Mouse (Mus musculus) heart, postnatal 10 days (tissue): ENCODE measurements around the gene Lonp2. TPM values are rescaled to one million over a fixed set of nuclear protein-coding genes. Genes with fewer than 3 reads are reported as not detected.
A peak's percentile ranks its signal among the peaks of the same experiment; 100 is the strongest.

Experiments
- DNase-seq, 2 experiments: peaks; one replicate each; pipeline ENCODE4 v3.0.0; 2021
- intact Hi-C: fragments of 180-260 bp; cut with DNase I; formaldehyde crosslinking; loops from one replicate; pipeline ENCODE4 v1.15.1; 2025
- total RNA-seq, 2 experiments: library from RNA; stranded (reverse); gene quantifications; 2 replicates each; pipeline ENCODE4 v1.2.3; 2021

The Lonp2 gene
- total RNA-seq, 2 experiments from 2014 or later, result 65.7 to 68.2 TPM

GRCm38 (mm10) chr8:86706756-86707155 lies 82.9 kb downstream of the Lonp2 start:
- intact Hi-C loops, result no loop called here
- no peak for DNase-seq

- intact Hi-C loops, result no loop called here
- DNase-seq, result no peak
Observed at GRCm38 (mm10) chr8:86707873-86708272, 84.0 kb downstream of the Lonp2 start.

- DNase-seq, result no peak
- intact Hi-C loops, result no loop called here
Observed at GRCm38 (mm10) chr8:86712594-86712993, 88.8 kb downstream of the Lonp2 start.

GRCm38 (mm10) chr8:86713407-86714188 lies 89.8 kb downstream of the Lonp2 start:
- intact Hi-C loops, result no loop called here
- DNase-seq, result no peak

- no peak for DNase-seq
- intact Hi-C loops, result loop anchor here (5.0 kb wide), 1 partner anchor 76 kb away; no protein-coding TSS in a partner anchor
Observed at GRCm38 (mm10) chr8:86718332-86718994, 94.6 kb downstream of the Lonp2 start.

GRCm38 (mm10) chr8:86719368-86719767 lies 95.5 kb downstream of the Lonp2 start:
- DNase-seq, result no peak
- intact Hi-C loops, result loop anchor here (5.0 kb wide), 1 partner anchor 77 kb away; no protein-coding TSS in a partner anchor

- no peak for DNase-seq
- intact Hi-C loops, result no loop called here
Observed at GRCm38 (mm10) chr8:86720756-86721459, 97.1 kb downstream of the Lonp2 start.

GRCm38 (mm10) chr8:86721490-86721889 lies 97.6 kb downstream of the Lonp2 start:
- DNase-seq, result no peak
- intact Hi-C loops, result no loop called here

GRCm38 (mm10) chr8:86726959-86727358 lies 103.1 kb downstream of the Lonp2 start:
- intact Hi-C loops, result no loop called here

GRCm38 (mm10) chr8:86728224-86728950 lies 104.5 kb downstream of the Lonp2 start:
- intact Hi-C loops, result no loop called here
- DNase-seq, result peak in 1 of 2 experiments; percentile 31

More at GRCm38 (mm10) chr8:86726959-86727358, 103.1 kb downstream of the Lonp2 start:
- DNase-seq, result no peak

GRCm38 (mm10) chr8:86730303-86730702 lies 106.5 kb downstream of the Lonp2 start:
- no peak for DNase-seq
- intact Hi-C loops, result no loop called here

GRCm38 (mm10) chr8:86730860-86731259 lies 107.0 kb downstream of the Lonp2 start:
- DNase-seq, result no peak
- intact Hi-C loops, result no loop called here

GRCm38 (mm10) chr8:86734171-86734570 lies 110.3 kb downstream of the Lonp2 start:
- intact Hi-C loops, result no loop called here

GRCm38 (mm10) chr8:86734954-86735353 lies 111.1 kb downstream of the Lonp2 start:
- intact Hi-C loops, result no loop called here
- no peak for DNase-seq

More at GRCm38 (mm10) chr8:86734171-86734570, 110.3 kb downstream of the Lonp2 start:
- no peak for DNase-seq

GRCm38 (mm10) chr8:86735446-86736111 lies 111.7 kb downstream of the Lonp2 start:
- intact Hi-C loops, result no loop called here
- no peak for DNase-seq

GRCm38 (mm10) chr8:86740899-86741298 lies 117.1 kb downstream of the Lonp2 start:
- DNase-seq, result no peak
- intact Hi-C loops, result no loop called here

- intact Hi-C loops, result no loop called here
- DNase-seq, result no peak
Observed at GRCm38 (mm10) chr8:86741627-86742026, 117.8 kb downstream of the Lonp2 start.

- no peak for DNase-seq
- intact Hi-C loops, result no loop called here
Observed at GRCm38 (mm10) chr8:86742605-86743345, 118.9 kb downstream of the Lonp2 start.
